Mouse (Mus musculus): ENCODE data around the gene Lamb3. TPM values are rescaled to one million over a fixed set of nuclear protein-coding genes. Genes with fewer than 3 reads are reported as not detected.

Lamb3 gene
- total RNA-seq, 2 experiments from 2014 or later: 10.2 to 13.0 TPM

DNA sequence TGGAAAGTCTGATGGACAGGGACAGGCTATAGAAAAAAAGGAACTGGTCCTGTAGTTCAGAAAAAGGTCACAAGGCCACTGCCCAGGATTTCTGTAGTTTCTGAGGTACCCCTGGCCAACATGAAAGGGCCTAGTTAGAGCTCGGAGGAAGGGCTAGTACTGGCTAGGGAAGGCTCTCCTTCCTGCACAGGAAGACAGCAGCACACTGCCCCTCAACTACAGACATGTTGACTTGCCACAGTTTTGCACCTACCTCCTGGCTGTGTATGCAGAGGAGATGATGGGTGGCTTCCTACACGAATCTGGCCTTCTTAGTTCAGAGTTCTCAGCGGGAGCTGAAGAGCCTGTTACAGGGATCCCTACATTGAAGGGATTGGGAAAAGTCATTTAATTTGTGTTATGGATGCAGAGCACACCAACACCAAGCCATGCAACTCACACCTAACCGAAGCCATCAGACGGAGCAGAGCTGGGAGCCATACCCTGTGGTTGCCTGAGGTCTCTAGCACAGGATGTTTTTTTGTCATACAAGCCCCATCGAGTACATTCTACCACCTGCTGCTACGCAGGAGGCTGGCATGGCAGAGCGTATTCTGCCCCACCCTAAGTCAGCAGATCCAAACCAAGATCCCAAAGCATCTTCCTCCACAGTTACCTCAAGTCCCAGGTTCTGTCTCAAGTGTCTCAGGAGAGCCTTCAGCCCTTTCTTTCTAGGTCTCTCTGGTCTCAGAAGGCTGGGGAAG is 6.7 kb upstream of the Lamb3 start:
- no peak for DNase-seq
- intact Hi-C loops (cut with DNase I): no loop called here

DNA sequence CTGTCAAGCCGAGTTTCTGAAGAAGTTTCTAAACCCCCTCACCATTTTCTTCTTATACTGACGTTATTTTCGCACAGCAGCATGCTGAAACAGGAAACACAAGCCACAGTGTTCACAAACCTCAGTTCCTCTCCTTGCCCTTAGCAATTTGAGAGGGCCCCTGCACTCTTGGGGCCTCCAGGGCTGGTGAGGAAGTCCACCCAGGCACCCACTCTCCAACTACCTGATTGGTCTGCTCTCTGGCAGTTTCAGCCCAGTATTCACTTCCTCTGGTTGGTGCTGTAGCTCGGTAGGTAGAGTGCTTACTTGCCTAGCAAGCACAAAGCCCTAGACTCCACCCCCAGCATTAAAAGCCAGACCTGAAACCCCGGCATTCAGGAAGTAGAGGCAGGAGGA is 6.1 kb upstream of the Lamb3 start, which contains the start of gene Traf3ip3:
Traf3ip3 (minus strand) TSS at position 321 of the 396 bp plus-strand sequence.
- intact Hi-C loops (cut with DNase I): no loop called here
- DNase-seq: no peak

GRCm38 (mm10) chr1:193203821-193204220 is 3.7 kb upstream of the Lamb3 start:
- DNase-seq: no peak
- intact Hi-C loops (cut with DNase I): no loop called here

GRCm38 (mm10) chr1:193205431-193205830 is 2.1 kb upstream of the Lamb3 start:
- no peak for DNase-seq

DNA sequence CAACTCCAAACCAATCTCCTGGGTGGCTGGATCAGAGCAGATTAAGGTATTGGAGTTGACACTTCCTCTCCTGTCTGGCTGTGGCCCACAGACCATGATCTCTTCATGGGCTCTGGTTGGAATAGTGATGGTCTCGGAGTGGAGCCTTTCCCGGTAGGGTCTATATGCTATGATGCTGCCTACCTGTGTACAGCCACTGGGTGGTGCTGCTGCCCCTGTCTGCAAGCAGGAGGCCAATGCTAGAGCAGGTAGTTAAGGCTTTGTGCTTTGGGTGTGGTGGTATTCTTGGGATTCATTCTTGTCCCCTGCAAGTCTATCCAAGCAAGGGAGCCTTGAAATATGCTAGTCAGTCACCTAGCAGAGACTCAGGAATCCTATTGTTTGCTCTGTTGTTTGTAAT is 679 bp downstream of the Lamb3 start:
- intact Hi-C loops (cut with DNase I): loop anchor here (1.0 to 5.0 kb wide), 3 partner anchors 116 to 169 kb away; no protein-coding TSS in a partner anchor
- DNase-seq: peak; percentile 44 to 53

More at GRCm38 (mm10) chr1:193205431-193205830, 2.1 kb upstream of the Lamb3 start:
- intact Hi-C loops (cut with DNase I): loop anchor here (5.0 kb wide), 2 partner anchors 157 to 172 kb away; no protein-coding TSS in a partner anchor

- DNase-seq: peak in 1 of 2 experiments; percentile 40
- intact Hi-C loops (cut with DNase I): loop anchor here (2.0 kb wide), 1 partner anchor 33 kb away; no protein-coding TSS in a partner anchor
Measured at GRCm38 (mm10) chr1:193211371-193211770, 3.9 kb downstream of the Lamb3 start.

DNA sequence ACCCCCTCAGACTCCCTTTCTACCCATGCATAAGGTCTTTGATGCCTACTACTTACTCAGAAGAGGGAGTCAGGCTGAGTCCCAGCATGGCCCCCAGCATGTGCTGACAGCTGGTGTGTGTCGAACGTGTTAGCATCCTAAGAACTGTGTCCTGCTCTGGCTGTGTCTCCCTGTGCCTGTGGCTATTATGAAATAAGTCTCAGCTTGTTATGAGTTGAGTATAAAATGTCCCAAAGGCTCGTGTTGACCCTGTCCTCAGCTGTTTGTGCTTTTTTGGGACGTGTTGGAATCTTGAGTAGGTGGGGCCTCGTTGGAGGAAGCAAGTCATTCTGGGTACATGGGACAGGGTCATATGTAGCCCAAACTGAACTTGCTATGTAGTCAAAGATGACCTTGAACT is 6.6 kb downstream of the Lamb3 start:
- intact Hi-C loops (cut with DNase I): no loop called here

DNA sequence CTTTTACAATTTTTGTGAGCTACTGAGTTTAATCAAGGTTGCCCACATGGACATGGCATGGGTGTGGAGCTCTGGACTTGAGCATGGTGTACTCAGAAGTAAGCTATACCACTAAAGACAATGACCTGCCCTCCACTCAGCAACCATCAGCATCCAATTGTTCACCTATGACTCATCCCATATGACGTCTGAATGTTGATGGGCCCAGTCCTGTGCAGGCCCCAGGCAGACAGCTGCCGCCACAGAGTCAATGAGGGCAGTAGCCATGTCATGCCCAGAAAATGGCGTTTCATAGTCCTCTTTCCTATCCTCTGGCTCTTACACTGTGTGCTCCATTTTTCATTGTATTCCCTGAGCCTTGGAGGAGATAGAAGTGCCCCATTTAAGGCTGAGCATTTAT is 8.5 kb downstream of the Lamb3 start:
- intact Hi-C loops (cut with DNase I): no loop called here

More for the DNA sequence above, 6.6 kb downstream of the Lamb3 start:
- no peak for DNase-seq

DNA sequence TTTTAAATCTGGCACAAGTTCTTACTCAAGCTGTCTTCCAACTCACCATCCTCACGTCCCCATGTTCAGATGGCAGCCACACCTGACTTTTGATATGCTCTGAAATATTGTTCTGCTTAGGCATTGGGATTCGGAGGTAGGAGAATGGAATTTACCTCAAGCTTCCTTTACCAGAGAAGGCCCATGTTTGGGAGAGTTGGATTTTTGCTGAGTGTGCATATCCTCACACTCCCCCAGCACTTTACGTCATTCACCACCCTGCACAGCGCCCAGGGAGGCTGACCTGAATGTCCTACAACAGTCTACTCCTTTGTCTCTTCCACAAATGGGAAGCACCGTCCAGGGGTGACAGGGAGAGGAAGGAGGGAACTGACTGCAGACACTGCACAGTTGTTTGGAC is 12.9 kb downstream of the Lamb3 start:
- intact Hi-C loops (cut with DNase I): no loop called here
- no peak for DNase-seq

More for the DNA sequence above, 8.5 kb downstream of the Lamb3 start:
- DNase-seq: no peak

GRCm38 (mm10) chr1:193225531-193225930 is 18.0 kb downstream of the Lamb3 start:
- DNase-seq: no peak

DNA sequence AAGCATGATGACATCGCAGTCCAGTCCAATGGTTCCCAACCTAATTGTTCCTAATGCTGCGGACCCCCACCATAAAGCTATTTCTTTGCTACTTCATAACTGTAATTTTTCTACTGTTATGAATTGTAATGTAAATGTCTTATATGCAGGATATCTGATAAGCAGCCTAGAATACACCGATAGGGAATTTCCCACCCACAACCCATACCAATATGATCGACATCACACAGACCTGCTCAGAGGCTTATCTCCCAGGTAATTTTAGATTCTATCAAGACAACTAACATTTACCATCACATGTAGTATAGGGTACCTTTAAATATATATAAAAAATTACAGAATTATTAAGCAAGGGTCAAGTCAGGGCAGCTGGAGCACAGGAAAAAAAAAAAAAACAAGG is 18.6 kb downstream of the Lamb3 start:
- intact Hi-C loops (cut with DNase I): no loop called here
- no peak for DNase-seq

More at GRCm38 (mm10) chr1:193225531-193225930, 18.0 kb downstream of the Lamb3 start:
- intact Hi-C loops (cut with DNase I): no loop called here

DNA sequence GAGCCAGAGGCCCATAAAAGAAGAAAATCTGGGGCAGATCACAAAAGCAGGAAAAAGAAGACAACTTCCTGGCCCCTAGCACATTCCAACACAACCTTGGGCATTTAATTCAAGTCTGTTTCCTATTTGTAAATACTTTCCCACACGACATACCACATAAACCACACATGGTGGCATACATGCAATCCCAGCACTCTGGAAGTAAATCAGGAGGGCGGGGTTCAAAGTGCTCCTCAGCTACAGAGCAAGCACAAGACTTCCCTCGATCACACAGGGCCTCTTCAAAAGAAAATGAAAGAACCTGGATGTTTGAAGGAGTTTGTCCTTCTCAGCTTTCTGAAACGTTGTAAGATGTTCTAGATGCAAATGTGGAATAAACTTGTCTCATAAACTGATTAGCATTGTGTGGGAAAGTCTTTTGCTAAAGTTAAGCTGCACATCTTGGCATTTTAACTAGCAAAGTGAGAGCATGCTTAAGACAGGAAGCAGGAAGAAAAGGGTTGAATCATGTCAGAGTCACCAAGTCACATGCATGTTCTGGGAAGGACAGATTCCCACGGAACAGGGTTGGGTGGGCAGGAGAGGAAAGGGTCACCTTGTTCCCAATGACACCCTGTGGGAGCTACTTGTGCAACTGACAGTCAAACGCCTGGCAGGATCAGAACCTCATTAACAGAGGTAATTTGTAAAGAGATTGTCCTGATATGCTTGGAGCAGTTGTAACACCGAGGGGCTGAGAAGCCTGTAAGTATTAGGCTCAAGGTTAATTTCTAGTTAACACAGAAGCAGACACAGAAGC is 19.4 kb downstream of the Lamb3 start:
- no peak for DNase-seq
- intact Hi-C loops (cut with DNase I): no loop called here

DNA sequence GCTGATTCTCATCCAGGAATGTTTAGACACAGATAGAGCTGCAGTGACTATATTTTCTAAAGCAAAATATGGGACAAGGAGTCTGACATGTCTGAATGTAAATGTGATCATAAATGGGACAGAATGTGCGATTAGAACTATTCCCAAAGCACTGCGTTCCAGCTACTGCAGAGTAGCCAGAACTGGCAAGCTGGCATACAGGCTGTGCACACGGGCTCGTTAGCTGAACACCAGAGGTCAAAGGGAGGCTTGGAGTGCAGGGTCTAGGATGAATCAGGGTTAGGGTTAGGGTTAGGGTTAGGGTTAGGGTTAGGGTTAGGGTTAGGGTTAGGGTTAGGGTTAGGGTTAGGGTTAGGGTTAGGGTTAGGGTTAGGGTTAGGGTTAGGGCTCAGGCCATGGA is 20.0 kb downstream of the Lamb3 start:
- intact Hi-C loops (cut with DNase I): no loop called here
- no peak for DNase-seq

GRCm38 (mm10) chr1:193229570-193229969 is 22.1 kb downstream of the Lamb3 start:
- intact Hi-C loops (cut with DNase I): no loop called here

GRCm38 (mm10) chr1:193230531-193230930 is 23.0 kb downstream of the Lamb3 start:
- no peak for DNase-seq
- intact Hi-C loops (cut with DNase I): no loop called here

More at GRCm38 (mm10) chr1:193229570-193229969, 22.1 kb downstream of the Lamb3 start:
- DNase-seq: no peak

DNA sequence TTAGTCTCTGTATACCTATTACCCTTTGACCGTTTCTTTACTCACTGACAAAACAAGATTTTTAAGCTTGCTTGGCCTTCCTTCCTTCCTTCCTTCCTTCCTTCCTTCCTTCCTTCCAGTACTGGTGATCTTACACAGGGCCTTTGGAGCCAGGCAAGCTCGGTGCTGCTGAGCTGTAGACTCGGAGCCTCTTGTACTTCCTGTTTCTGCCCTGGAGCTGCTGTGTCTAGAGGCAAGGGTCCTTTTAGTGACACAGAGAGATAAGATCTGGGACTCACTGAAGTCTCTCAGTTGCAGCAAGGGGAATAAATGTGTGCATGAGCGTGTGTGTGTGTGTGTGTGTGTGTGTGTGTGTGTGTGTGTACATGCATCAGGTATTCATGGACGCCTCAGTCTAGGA is 23.4 kb downstream of the Lamb3 start:
- no peak for DNase-seq
- intact Hi-C loops (cut with DNase I): no loop called here

DNA sequence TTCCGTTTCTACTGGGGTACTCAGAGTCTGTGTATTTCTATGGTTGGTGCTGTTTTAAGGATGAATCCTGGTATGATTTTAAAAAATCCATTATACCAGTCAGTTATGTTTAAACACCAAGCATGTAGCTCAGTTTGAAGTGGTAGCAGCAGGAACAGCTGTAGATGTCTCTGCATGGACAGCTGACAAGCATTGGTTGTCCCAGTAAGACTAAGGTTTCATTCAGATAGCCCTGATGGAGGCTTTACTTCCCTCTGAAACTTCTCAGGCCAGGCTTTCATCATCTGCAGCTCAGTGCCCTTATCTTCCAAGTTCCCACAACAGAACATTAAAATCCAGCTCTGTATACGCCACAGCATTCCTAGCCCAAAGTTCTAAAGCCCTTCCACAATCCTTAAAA is 25.2 kb downstream of the Lamb3 start:
- intact Hi-C loops (cut with DNase I): no loop called here
- DNase-seq: no peak

- DNase-seq: no peak
- intact Hi-C loops (cut with DNase I): no loop called here
Measured at GRCm38 (mm10) chr1:193234130-193234645, 26.7 kb downstream of the Lamb3 start.

GRCm38 (mm10) chr1:193234930-193235329 is 27.4 kb downstream of the Lamb3 start:
- DNase-seq: no peak
- intact Hi-C loops (cut with DNase I): no loop called here

DNA sequence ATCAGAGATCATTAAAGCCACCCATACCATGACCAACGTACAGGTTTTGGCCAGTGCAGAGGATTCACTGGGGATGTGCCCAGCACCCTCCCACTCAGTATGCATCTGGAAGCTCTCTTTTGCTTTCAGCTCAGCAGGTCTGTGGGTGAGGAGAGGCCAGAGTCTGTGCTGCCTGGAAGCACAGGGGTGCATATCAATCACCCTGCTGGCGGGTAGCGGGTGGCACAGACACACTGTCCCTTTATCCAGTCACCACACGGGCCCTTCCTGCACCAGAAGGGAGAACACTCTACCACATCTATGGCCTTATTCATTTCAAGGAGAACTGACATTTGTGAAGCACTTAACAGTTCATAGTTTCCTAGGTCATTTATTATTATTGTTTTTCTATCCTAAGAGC is 30.9 kb downstream of the Lamb3 start:
- intact Hi-C loops (cut with DNase I): no loop called here
- no peak for DNase-seq

DNA sequence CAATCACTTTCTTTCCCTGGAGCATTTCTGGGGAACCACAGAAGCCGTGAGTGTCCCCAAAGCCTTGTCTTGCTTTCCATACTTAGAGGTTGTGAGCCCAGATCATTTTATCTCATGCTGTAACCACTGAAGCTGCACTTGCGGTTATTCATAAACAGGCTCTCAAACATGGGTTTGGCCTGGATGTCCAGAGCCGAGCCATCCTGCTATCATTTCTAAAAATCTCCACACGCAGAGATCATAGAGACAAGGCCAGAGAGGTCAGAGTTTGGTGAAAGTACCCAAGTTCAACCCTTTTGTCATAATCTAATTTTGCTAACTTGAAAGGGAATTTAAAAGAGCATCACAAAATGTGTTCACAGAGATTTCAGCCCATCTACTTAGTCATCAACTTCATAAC is 33.9 kb downstream of the Lamb3 start:
- intact Hi-C loops (cut with DNase I): no loop called here
- no peak for DNase-seq

All from heart, postnatal 36 days (tissue).